Mouse (Mus musculus): Measurements from ENCODE around the gene Pwwp2b. TPM values are rescaled to one million over a fixed set of nuclear protein-coding genes. Genes with fewer than 3 reads are reported as not detected.

Pwwp2b gene
- polyA plus RNA-seq, 1 experiment from 2014 or later = 4.5 TPM

GRCm38 (mm10) chr7:139294076-139294475 is 45.8 kb downstream of the Pwwp2b start:
- 97% methylated on average over 5 of the region's 5 CpGs for WGBS
- no peak for ATAC-seq
- Histone ChIP-seq H3K4me2 (no peak overlapping the region), H3K27me3 (no peaks in the 10 kb centered on the region), H3K9ac (no peak overlapping the region), H3K4me1 (no peaks in the 10 kb centered on the region), H3K36me3 (ENCODE audit: poor library complexity, severe bottlenecking) (no peaks in the 10 kb centered on the region), H3K27ac (no peak overlapping the region), H3K9me3 (replicated peaks) (no peaks in the 10 kb centered on the region), H3K4me3 (no peak overlapping the region)

GRCm38 (mm10) chr7:139295653-139296052 is 47.4 kb downstream of the Pwwp2b start:
- Histone ChIP-seq H3K4me1 (0 out of 2 replicates have a peak, but pooled peaks cover 3% of the 10 kb centered on the region), H3K9me3 (replicated peaks) (no peaks in the 10 kb centered on the region), H3K27ac (no peak overlapping the region), H3K9ac (no peak overlapping the region), H3K27me3 (peaks cover 5% of the 10 kb centered on the region; the same call in 1 of the 2 replicates), H3K4me3 (no peak overlapping the region), H3K36me3 (ENCODE audit: poor library complexity, severe bottlenecking) (no peaks in the 10 kb centered on the region), H3K4me2 (no peak overlapping the region)
- WGBS = 80% methylated on average over 1 of the region's 1 CpGs
- ATAC-seq = no peak

- Histone ChIP-seq H3K27me3 (peaks cover 9% of the 10 kb centered on the region), H3K9me3 (replicated peaks) (no peaks in the 10 kb centered on the region), H3K9ac (no peak overlapping the region), H3K27ac (no peak overlapping the region), H3K4me2 (no peak overlapping the region), H3K36me3 (ENCODE audit: poor library complexity, severe bottlenecking) (no peaks in the 10 kb centered on the region), H3K4me1 (0 out of 2 replicates have a peak, but pooled peaks cover 3% of the 10 kb centered on the region), H3K4me3 (no peak overlapping the region)
- no peak for ATAC-seq
- WGBS = 83% methylated on average over 8 of the region's 10 CpGs
These were observed 48.3 kb downstream of the Pwwp2b start for GRCm38 (mm10) chr7:139296552-139297100.

- no peak overlapping the region for H3K4me3 ChIP-seq
- no peak overlapping the region for H3K4me2 ChIP-seq
- no peak overlapping the region for H3K9ac ChIP-seq
- WGBS = 40% methylated on average over 4 of the region's 4 CpGs
- peaks cover 22% of the 10 kb centered on the region for H3K27me3 ChIP-seq
- H3K27ac ChIP-seq = no peak overlapping the region
- no peaks in the 10 kb centered on the region for H3K9me3 ChIP-seq (replicated peaks)
- H3K36me3 ChIP-seq (ENCODE audit: poor library complexity, severe bottlenecking) = no peaks in the 10 kb centered on the region
- ATAC-seq = no peak
- H3K4me1 ChIP-seq = 0 out of 2 replicates have a peak, but pooled peaks cover 3% of the 10 kb centered on the region
These were observed 50.2 kb downstream of the Pwwp2b start for GRCm38 (mm10) chr7:139298446-139298845.

GRCm38 (mm10) chr7:139299424-139299823 is 51.1 kb downstream of the Pwwp2b start:
- H3K4me1 ChIP-seq = 0 out of 2 replicates have a peak, but pooled peaks cover 3% of the 10 kb centered on the region
- H3K9ac ChIP-seq = no peak overlapping the region
- H3K9me3 ChIP-seq (replicated peaks) = no peaks in the 10 kb centered on the region
- WGBS = 22% methylated on average over 8 of the region's 8 CpGs
- H3K27me3 ChIP-seq = peaks cover 22% of the 10 kb centered on the region
- H3K27ac ChIP-seq = no peak overlapping the region
- ATAC-seq = no peak; the same call in 1 of the 2 replicates
- no peak overlapping the region for H3K4me2 ChIP-seq
- H3K36me3 ChIP-seq (ENCODE audit: poor library complexity, severe bottlenecking) = no peaks in the 10 kb centered on the region
- H3K4me3 ChIP-seq = no peak overlapping the region

GRCm38 (mm10) chr7:139300423-139300822 is 52.1 kb downstream of the Pwwp2b start:
- H3K4me2 ChIP-seq = no peak overlapping the region
- 0 out of 2 replicates have a peak, but pooled peaks cover 3% of the 10 kb centered on the region for H3K4me1 ChIP-seq
- H3K9ac ChIP-seq = no peak overlapping the region
- H3K27me3 ChIP-seq = peaks cover 22% of the 10 kb centered on the region
- ATAC-seq = no peak
- no peak overlapping the region for H3K4me3 ChIP-seq
- H3K36me3 ChIP-seq (ENCODE audit: poor library complexity, severe bottlenecking) = no peaks in the 10 kb centered on the region
- H3K9me3 ChIP-seq (replicated peaks) = no peaks in the 10 kb centered on the region
- WGBS = 48% methylated on average over 7 of the region's 7 CpGs
- no peak overlapping the region for H3K27ac ChIP-seq

GRCm38 (mm10) chr7:139301505-139301904 is 53.2 kb downstream of the Pwwp2b start:
- peaks cover 22% of the 10 kb centered on the region for H3K27me3 ChIP-seq
- 0 out of 2 replicates have a peak, but pooled peaks cover 3% of the 10 kb centered on the region for H3K4me1 ChIP-seq
- H3K9ac ChIP-seq = no peak overlapping the region
- H3K4me2 ChIP-seq = no peak overlapping the region
- 75% methylated on average over 8 of the region's 8 CpGs for whole genome bisulfite sequencing
- H3K9me3 ChIP-seq (replicated peaks) = no peaks in the 10 kb centered on the region
- no peak overlapping the region for H3K4me3 ChIP-seq
- no peak overlapping the region for H3K27ac ChIP-seq
- ATAC-seq = no peak
- H3K36me3 ChIP-seq (ENCODE audit: poor library complexity, severe bottlenecking) = no peaks in the 10 kb centered on the region

GRCm38 (mm10) chr7:139302314-139302713 is 54.0 kb downstream of the Pwwp2b start:
- 0 out of 2 replicates have a peak, but pooled peaks cover 3% of the 10 kb centered on the region for H3K4me1 ChIP-seq
- WGBS = 56% methylated on average over 5 of the region's 5 CpGs
- no peak for ATAC-seq
- no peak overlapping the region for H3K27ac ChIP-seq
- peaks cover 22% of the 10 kb centered on the region for H3K27me3 ChIP-seq
- H3K9me3 ChIP-seq (replicated peaks) = no peaks in the 10 kb centered on the region
- no peaks in the 10 kb centered on the region for H3K36me3 ChIP-seq (ENCODE audit: poor library complexity, severe bottlenecking)
- H3K4me2 ChIP-seq = no peak overlapping the region
- no peak overlapping the region for H3K9ac ChIP-seq
- H3K4me3 ChIP-seq = no peak overlapping the region

- no peaks in the 10 kb centered on the region for H3K36me3 ChIP-seq (ENCODE audit: poor library complexity, severe bottlenecking)
- 40% methylated on average over 6 of the region's 6 CpGs for WGBS
- 0 out of 2 replicates have a peak, but pooled peaks cover 3% of the 10 kb centered on the region for H3K4me1 ChIP-seq
- no peak overlapping the region for H3K27ac ChIP-seq
- H3K4me2 ChIP-seq = no peak overlapping the region
- peaks cover 22% of the 10 kb centered on the region for H3K27me3 ChIP-seq
- ATAC-seq = peak; percentile 74
- H3K9me3 ChIP-seq (replicated peaks) = no peaks in the 10 kb centered on the region
- no peak overlapping the region for H3K9ac ChIP-seq
- no peak overlapping the region for H3K4me3 ChIP-seq
These were observed 55.2 kb downstream of the Pwwp2b start for GRCm38 (mm10) chr7:139303280-139304011.

GRCm38 (mm10) chr7:139304322-139304721 is 56.0 kb downstream of the Pwwp2b start:
- Histone ChIP-seq H3K4me2 (no peak overlapping the region), H3K9me3 (replicated peaks) (no peaks in the 10 kb centered on the region), H3K4me3 (no peak overlapping the region), H3K27me3 (peaks cover 25% of the 10 kb centered on the region), H3K36me3 (ENCODE audit: poor library complexity, severe bottlenecking) (no peaks in the 10 kb centered on the region), H3K4me1 (0 out of 2 replicates have a peak, but pooled peaks cover under 1% of the 10 kb centered on the region), H3K27ac (no peak overlapping the region), H3K9ac (no peak overlapping the region)
- ATAC-seq = no peak
- WGBS = 49% methylated on average over 5 of the region's 5 CpGs

- H3K9ac ChIP-seq = no peak overlapping the region
- no peak for ATAC-seq
These were observed 58.8 kb downstream of the Pwwp2b start for GRCm38 (mm10) chr7:139307056-139307455.

GRCm38 (mm10) chr7:139308140-139308895 is 60.0 kb downstream of the Pwwp2b start:
- Histone ChIP-seq H3K4me3 (no peak overlapping the region), H3K27me3 (peaks cover 2% of the 10 kb centered on the region; the same call in 1 of the 2 replicates), H3K36me3 (ENCODE audit: poor library complexity, severe bottlenecking) (no peaks in the 10 kb centered on the region), H3K27ac (no peak overlapping the region), H3K4me1 (peaks cover 11% of the 10 kb centered on the region), H3K9ac (no peak overlapping the region), H3K9me3 (replicated peaks) (no peaks in the 10 kb centered on the region), H3K4me2 (no peak overlapping the region)
- no peak for ATAC-seq
- WGBS = 82% methylated on average over 8 of the region's 8 CpGs

More at GRCm38 (mm10) chr7:139307056-139307455, 58.8 kb downstream of the Pwwp2b start:
- no peak overlapping the region for H3K4me2 ChIP-seq
- no peaks in the 10 kb centered on the region for H3K36me3 ChIP-seq (ENCODE audit: poor library complexity, severe bottlenecking)
- H3K27ac ChIP-seq = no peak overlapping the region
- H3K9me3 ChIP-seq (replicated peaks) = no peaks in the 10 kb centered on the region
- H3K4me3 ChIP-seq = no peak overlapping the region
- H3K4me1 ChIP-seq = peaks cover 11% of the 10 kb centered on the region
- 48% methylated on average over 2 of the region's 2 CpGs for WGBS
- H3K27me3 ChIP-seq = peaks cover 11% of the 10 kb centered on the region; the same call in 1 of the 2 replicates
